Mouse (Mus musculus) c-Kit-positive CD71-negative TER-119-negative erythroid progenitor cells, embryonic 14.5 days (primary cell): ENCODE data around the gene Lexm.
A peak's percentile ranks its signal among the peaks of the same experiment; 100 is the strongest.

Source experiments
- DNase-seq: peaks from one replicate; pipeline ENCODE4 v3.0.0-alpha.2; 2013; ENCODE audit warnings: low read depth

The Lexm gene

DNA sequence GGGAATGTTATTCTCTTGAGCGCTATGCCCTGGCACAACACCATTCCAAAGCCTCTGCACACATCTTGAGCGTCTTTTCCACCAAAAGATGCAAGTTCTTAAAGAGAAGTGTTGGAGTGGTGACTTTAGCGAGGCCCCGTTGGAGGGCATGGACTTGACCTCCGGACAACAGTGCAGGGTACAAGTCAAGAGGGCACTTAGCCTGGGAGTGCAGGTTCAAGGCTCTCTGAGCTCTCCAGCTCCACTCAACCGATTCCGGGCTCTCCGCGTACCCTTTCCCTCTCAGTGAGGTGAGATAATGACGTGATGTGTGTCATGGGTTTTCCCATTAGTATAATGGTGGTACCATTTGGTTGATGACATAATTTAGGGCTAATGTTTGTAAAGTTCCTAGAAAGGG lies 7.2 kb upstream of the Lexm start:
- DNase-seq = no peak

DNA sequence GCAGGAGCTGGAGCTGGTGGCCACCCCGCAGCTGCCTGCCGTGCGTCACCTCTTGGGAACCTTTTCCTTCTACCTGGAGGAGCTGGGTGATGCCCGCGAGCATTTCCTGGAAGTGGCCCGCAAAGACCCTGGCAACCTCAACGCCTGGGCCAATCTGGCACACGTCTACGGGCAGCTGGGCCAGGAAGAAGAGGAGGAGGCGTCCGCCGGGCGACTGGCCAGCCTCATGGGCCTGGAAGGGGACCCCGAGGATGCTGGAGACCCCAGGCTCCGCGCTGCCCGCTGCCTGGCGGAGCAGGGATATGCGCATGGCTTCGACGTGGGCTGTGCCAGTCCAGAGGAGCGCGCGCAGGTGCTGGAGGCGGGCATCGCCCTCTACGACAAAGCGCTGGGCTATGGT lies 5.7 kb upstream of the Lexm start:
- no peak for DNase-seq

DNA sequence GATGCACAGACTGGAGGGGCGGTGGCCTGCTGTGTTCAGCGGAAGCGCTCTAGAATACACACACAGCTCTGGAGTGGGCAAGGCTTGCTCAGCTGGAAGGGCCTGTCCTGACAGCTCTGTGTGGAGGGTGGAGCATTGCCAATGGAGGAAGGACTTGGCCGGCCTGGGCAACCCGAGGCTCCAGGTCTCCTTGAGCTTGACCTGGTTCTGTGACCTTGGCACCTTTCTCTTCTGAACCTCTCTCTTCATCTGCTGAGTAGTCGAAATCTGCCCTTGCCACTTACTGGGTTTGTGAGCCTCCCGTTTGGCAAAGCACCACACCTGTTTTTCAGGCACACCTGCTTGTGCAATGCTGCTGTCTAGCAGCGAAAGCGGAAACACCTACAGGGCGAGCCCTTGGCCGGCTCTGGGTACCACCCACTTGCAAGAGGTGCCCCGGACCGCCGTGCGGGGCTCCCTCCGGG lies 5.0 kb upstream of the Lexm start, which contains the start of gene Ttc22:
Gene Ttc22 (plus strand): TSS at position 403 of the 464 bp plus-strand sequence.
- DNase-seq = no peak

DNA sequence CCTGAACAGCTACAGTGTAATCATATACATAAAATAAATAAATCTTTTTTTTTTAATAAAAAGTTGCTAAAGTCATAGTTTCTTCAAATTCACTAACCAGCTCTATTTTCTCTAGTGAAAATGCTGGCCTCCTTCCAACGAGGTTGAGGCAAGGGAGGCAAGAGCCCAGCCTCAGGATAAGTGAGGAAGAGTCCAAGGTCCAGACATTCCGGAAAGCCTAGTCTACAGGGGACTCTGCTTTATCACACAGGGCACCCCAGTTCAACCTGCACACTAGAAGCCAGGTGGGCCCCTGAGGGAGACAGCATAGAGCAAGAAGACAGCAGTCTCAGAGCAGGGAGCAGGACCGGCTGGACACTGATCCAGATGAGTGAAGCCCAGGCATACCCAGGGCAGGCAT lies 4.4 kb upstream of the Lexm start:
- DNase-seq = no peak

DNA sequence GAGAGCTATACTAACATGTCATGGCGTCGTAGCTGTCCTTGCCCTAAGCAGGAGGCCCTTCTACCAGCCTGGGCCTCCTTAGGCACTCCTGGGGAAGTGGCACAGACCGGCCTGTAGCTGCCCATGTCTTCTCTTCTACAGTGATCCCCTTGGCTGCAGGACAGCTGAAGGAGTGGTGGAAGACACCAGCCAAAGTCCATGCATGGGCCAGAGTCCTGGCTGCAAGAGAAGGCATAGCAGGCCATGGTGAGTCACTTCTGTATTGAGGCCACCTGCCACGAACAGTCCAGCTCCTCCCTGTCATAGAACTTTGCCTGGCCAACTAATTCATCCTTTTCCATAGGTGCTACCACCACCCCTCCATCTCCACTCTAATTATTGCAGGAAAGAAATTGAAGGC lies 1.9 kb upstream of the Lexm start:
- no peak for DNase-seq

DNA sequence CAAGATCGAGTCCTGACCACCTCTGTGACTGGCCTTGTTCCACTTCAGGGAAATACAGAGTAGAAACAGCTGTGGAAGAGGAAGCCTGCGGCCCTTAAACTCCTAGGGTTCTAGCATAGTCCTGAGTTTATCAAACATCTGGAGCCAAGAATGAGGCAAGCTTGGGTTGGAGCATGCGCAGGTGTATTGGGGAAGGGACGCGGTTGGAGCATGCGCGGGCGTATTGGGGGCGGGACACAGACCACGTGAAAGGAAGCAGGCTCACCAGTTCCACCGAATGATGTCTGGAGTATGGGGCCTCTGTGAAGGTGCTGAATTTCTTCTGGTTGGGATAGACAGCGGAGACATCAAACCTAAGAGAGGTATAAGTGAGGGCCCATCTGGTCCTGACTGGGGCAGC lies 1.4 kb downstream of the Lexm start:
- DNase-seq = no peak

DNA sequence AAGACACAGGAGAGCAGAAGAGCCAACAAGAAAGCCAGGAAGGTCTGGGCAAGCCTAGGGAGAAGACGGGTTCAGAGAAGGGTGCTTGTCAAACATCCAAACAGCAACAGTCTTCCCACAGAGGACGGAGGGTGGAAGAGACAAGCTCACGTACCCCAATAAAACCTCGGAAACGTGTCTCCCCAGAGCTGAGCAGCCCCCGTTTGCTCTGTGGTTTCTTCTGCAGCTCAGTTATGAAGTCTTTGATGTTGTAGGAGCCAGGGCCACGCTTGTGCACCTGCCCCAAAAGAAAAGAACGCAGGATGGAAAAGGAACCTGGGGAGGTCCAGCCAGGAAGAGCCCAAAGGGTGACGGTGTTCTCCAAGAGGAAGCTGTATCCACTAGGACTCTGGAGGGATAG lies 2.2 kb downstream of the Lexm start:
- no peak for DNase-seq

DNA sequence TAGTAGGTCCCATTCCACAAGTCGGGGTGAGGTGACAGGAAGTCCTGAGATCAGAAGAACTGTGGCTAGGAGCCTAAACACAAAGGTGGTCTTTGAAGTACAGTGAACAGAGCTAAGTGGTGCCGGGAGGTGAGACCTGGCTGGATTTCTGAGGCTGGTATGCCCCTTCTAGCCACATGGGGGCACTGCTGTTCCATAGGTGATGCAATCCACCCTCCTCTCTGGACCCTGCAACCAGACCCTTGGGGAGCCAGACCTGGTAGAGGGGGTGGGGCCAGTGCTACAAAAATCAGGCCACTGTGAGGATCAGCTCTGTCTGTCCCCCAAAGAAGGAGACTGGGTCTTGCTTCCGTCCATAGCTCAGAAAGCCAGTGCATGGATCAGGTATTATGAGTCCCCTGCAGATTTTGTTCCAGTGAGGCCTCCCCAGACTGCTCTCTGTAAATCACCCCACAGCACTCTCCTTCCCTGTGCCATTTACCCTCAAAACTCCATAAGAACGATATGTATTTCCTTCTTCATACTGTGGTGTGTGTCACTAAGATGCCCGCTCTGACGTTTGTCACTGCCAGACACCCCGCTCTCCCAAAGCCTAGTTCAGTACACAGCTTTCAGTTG lies 2.8 kb downstream of the Lexm start:
- DNase-seq = peak; percentile 43

DNA sequence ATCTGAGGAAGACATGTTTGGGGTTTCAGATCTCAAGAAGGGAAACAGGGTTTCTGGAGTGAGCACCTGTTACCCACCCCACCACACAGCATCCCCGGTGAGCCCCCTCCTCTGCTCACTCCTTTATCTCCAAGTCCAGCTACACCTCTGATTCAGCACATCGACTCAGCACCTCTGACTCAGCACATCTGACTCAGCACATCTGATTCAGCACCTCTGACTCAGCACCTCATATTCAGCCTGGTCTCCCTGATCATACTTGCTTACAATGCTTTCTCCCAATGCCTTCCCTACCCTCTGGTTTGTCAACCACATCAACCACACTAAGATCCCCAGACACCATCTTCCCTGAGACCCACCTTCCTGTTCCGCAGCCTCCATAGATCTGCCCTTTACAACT lies 3.5 kb downstream of the Lexm start:
- no peak for DNase-seq

DNA sequence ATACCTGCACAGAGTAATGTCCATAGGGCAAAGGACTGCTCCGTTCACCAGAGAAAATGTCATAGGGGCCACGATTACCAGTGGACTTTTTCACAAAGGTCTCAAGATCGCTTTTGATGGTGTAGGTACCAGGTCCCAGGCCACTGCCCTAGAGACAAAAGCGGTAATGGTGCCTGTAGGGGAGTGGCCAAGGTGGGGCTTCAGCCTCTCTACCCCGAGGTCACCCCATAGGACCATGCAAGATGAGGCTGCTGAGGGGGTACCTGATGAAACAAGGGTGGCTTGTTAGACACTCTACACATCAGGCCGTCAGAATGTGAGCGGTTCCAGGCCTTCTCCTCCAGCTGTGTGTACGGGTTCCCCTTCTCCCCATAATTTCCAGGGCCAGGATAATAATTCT lies 3.9 kb downstream of the Lexm start:
- DNase-seq = no peak

DNA sequence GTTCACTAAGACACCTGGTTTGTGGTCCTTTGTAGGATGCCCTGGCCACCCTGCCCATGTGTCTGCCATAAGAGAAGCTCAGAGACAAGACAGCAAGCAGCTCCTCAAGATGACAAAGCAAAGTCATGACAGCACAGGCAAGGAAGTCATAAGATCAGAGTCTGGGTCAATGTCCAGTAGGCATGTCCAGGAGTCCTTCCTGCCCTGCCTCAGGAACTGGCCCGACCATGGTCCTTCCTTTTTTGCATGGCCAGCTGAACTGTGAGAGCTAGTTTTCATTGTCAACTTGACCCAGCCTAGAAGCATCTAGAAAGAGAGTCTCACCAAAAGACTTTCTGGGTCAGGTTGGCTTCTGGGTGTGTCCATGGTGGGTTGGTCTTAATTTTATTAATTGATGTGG lies 9.1 kb downstream of the Lexm start:
- DNase-seq = no peak

DNA sequence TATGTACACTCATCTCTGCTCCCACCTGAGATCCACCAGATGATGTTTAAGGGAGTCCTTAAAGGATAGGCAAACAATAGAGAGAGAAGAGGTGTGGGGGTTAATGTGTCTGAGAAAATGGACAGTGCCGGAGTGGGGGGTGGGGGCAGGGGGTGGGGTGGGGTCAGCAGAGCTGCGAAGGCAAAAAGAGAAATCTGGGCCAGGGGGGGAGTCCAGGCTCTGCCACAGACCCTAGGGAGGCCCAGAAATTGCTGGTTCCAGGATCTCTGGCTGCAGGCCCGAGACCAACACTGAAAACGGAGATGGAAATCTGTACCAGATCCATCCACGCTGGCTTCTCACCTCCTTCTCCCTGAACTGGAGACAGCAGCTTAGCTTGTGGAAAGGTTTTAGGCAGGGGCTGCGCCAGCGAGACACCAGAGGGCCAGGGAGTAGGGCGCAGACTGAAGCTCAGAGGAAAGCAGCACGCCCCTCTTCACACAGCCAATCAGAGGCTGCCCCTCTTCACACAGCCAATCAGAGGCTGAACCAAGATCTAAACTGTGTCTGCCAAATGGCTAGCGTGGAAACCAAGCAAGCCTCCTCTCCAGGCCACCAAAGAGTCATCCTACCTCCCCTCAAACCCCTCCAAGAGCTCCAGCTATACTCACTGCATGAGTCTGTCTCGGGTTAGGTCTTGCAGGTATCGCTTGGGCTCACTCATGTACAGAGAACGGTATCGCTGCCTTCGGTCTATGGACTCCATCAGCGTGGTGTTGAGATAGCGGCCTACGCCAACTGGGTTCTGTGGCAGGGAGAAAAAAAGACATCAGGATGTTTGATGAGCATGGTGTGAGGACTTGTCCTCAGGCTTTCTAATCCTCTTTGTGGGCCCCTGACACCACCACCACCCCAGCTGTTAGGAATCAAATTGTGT lies 10.1 kb downstream of the Lexm start:
- no peak for DNase-seq

DNA sequence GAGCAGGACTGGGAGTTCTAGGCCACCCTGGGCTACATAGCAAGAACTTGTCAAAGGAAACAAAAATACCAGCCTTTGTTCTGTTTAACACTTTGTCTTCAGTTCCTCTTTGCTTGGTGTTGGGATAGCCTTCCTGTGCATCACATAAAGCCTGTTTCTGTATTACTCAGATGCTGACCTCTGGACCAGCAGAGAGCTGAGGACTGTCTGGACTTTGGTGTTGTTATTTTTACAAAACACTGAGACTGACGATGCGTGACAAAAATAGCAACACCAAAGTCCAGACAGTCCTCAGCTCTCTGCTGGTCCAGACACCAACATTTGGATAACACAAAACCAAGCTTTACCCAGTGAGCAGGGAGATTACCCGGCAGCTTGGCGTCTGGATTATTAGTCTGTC lies 16.3 kb downstream of the Lexm start:
- DNase-seq = no peak

DNA sequence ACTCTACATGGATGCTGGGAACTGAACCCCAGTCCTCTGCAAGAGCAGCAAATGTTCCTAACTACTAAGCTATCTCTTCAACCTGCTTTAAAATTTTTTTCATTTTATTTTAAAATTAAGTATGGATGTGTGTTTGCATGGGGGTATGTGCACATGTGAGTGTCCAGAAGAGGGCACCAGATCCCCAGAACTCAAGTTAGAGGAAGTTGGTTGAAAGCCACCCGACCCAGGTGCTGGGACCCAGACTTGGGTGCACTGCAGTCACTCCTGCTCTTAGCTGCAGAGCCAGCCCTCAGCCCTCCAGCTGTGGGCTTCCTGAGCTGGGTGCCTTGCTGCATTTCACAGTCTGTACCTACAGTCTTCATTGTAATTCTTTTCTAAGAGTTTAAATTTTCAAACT lies 17.6 kb downstream of the Lexm start:
- no peak for DNase-seq

DNA sequence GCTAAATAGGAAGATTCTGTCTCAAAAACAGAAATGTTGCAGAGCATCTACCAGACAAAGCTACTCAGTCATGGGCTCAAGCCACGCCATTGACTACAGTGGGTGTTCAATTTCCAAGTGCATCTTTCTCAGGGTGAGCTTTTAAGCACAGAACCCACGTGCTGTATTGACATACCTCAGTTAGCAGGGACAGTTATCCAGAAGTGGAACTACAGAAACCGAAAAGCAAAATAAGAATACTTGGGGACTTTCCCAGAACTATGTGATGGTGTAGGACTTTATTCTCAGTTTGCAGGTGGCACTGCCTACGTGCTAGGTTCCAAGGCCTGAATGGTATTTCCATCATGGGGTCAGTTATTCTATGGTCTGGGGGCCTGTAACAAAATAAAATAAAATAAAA lies 19.3 kb downstream of the Lexm start:
- DNase-seq = no peak

DNA sequence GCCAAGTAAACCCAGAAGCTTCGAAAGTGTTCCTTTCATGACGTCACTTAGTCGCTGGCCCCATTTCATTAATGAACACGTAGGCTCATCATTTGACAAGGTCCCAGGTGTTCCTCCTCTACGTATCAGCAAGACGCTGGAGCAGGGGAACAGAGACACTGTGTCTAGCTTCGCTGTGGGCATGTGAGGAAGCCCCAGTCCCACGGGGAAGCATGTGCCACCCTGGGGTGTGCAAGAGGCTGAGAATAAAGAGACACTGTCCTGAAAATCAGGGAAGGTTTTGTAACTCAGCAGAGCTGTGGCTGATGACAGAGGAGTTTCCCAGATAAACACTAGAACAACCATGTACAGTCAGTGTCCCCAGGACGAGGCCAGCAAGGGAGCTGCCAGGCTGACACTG lies 20.0 kb downstream of the Lexm start:
- no peak for DNase-seq

DNA sequence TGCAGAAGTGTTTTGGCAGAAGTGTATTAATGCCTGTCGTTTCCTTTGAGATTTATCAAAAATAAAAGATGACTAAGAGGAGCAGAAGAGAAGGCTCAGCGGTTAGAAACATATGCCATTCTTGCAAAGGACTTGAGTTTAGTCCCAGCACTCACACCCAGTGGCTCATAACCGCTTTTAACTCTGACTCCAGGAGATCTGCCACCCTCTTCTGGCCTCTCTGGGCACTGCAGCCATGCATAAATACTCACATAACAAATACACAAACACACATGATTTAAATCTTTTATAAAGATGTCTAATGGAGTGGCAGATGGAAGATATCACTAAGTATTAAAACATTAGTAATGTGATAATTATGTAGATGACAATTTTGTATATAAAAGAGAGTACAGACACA lies 20.8 kb downstream of the Lexm start:
- DNase-seq = no peak

DNA sequence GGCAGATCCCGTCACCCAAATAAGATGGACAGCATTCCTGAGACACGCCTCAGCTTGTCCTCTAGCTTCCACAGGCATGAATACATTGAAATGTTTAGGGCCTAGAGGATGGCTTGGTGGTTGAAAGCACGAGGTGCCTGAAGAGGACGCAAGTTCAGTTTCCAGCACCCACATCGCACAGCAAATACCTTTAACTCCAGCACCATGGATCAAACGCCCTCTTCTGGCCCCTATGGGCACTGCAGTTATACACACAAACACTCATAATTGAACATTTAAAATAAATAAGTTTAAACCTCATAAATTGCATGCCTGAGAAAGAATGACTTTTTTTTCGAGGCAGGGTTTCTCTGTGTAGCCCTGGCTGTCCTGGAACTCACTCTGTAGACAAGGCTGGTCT lies 23.4 kb downstream of the Lexm start:
- no peak for DNase-seq

DNA sequence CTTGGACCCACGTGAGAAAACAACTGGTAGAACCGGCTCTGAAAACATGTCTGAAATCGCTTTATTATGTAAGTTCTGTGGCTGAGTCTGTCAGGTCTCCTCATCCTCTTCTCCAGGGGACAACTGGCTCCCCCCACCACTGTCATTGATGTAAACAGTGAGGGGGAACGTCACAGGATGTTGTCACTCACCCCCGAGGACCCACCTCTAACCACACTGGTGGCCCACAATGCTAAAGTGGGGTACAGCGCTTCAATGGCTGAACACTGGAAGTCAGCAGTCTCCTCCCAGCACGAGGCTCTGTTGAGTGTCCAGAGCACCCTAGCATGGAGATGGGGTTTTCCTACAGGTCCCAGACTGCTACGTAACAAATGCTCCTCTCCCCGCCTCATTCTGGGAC lies 26.2 kb downstream of the Lexm start:
- no peak for DNase-seq

DNA sequence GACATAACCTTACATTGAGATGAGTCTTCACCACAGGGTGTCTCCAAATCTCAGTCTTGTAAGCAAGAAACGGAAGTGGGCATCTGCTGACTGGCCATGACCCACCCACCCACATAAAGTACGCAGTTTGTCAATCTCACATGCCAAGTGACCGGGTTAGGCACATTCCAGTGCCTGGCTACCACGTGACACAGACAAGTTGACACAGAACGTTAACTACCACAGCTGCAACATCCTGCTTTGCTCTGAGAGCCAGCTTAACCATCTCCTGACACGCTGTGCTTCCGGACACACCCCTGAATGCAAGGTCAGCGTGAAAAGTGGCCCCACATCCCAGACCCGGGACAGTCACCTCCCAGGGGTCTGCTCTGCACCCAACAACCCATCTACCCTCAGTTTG lies 26.9 kb downstream of the Lexm start:
- no peak for DNase-seq

DNA sequence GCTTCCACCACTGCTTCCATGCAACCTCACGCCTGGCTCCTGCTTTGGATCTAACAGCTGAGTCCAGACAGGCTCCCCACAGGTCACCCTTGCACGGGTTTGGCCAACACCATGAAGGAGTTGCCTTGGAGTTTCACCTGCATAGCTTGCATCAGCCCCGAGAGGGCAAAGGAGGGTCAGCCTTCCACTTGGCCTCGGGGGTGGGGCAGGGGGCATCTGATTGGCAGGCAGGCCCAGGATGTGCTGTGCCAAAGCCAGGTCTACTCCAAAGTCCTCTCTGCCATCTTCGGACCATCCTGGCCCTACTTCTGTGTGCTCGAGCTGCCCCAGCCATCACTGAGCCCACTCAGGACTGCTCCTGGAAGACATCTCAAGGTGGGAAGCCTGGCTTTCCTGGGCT lies 30.0 kb downstream of the Lexm start:
- DNase-seq = no peak

DNA sequence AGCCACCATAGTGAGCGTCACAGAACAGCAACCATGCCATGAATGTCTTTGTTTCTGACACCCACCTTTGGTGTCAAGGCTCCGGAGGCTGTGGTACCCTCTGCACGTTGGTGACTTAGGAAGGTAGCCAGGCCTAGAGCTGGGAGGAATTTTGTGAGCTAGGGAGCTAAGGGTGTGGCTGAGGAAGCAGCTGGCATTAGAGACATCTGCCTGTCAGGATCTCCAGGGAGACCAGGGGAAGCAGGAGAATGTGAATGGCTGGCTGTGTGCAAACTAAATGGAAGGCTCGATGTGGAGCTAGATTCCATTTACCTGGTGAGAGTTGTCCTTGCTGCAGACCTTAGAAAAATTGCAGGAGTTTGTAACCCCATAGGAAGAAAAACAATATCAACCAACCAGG lies 32.4 kb downstream of the Lexm start:
- DNase-seq = no peak

DNA sequence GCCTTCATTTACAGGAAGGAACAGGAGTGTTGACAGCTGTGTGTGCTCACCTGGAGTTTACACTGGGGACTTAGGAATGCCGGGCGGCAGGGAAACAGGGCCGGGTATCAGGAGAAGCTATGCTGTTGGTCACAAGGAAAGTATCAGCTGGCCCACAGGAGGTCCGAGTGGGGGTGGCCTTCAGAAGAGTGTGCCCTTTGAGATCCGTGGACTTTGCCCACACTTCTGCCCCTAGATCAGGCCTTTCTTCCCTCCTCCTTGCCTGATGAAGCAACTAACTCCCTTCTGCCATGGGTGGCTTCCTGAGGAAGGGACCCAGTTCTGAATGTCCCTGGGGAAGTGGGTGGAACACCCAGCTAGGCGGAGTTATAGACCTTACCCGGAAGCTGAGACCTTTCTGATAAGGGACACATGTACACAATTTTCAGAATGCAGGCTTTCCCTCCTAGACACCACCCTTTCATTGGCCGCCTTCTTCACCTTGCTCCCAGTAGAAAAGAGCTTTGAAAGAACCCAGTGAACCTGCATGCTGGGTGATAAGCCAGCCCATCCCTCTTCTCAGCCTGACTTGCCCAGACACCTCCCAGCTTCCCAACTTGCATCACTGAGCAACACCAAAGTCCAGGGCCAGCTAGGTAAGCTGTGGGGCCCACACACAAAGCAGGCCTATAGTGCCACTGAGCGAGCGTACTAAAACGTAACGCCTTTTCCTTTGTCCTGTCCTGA lies 34.5 kb downstream of the Lexm start:
- DNase-seq = no peak
